Mouse (Mus musculus) testis, postnatal 14 days (tissue): Measurements from ENCODE around the gene Smndc1.

Experiments used
- DNase-seq: peaks from one replicate; pipeline ENCODE4 v3.0.0; 2021; ENCODE audit warnings: low spot score

Smndc1 gene

GRCm38 (mm10) chr19:53390495-53391007 lies at the start of gene Smndc1:
Gene Smndc1, minus strand, starts transcription at chr19:53390578.
- DNase-seq, result peak; percentile 100

- no peak for DNase-seq
Observed at GRCm38 (mm10) chr19:53439340-53439739, 49.0 kb upstream of the Smndc1 start.

- DNase-seq, result no peak
Observed at GRCm38 (mm10) chr19:53437991-53438390, 47.6 kb upstream of the Smndc1 start.

DNA sequence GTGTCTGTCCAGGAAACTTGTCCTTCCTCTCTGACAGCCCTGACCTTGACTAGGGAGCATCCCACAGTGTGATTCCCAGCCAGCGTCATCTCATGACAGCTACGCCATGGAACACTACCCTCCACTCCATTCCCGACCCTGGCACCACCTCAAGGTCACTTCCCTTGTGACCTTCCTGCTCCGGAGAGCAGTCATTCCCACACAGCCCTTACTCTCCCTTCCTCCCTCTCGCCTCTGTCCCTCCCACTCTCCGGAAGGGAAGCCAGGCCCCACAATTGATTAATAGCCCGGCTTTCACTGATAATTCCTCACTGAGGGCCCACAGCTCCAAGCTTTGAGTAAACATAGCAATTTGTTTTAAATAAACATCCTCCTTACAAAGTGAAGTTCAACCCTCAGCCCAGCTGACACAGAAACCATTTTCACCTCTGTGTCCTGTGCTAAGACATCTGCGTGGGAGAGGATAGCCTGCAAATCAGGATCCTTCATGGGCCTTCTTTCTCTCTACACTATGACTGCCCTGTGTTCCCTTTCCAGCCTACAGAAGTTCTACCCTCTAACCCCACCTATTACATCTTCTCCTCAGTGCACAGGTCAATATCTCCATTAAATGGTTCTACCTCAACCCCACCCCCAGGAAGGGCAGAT lies 47.1 kb upstream of the Smndc1 start:
- DNase-seq, result peak; percentile 79

- DNase-seq, result no peak
Observed at GRCm38 (mm10) chr19:53433949-53434689, 43.7 kb upstream of the Smndc1 start.

GRCm38 (mm10) chr19:53431003-53431402 lies 40.6 kb upstream of the Smndc1 start:
- no peak for DNase-seq

DNA sequence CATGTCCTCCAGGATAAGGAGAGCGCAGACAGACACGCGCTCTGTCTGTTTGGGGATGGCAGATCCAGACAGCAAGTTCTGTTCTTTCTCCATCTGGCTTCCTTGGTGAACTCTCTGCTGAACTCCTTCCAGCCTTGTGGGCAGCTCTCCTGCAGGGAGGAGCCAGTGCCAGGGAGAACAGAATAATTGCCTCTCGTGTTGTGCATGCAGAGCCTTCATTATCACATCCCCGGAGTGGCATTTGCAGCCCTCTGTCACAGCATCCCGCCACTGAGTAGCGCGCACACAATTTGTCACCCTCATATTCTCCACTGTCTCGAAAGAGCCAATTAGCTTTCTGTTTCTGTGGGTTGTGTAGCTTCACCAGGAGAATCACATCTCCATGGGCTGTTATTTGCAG lies 40.0 kb upstream of the Smndc1 start:
- no peak for DNase-seq

GRCm38 (mm10) chr19:53427817-53428216 lies 37.4 kb upstream of the Smndc1 start:
- no peak for DNase-seq

- no peak for DNase-seq
Observed at GRCm38 (mm10) chr19:53427346-53427745, 37.0 kb upstream of the Smndc1 start.

DNA sequence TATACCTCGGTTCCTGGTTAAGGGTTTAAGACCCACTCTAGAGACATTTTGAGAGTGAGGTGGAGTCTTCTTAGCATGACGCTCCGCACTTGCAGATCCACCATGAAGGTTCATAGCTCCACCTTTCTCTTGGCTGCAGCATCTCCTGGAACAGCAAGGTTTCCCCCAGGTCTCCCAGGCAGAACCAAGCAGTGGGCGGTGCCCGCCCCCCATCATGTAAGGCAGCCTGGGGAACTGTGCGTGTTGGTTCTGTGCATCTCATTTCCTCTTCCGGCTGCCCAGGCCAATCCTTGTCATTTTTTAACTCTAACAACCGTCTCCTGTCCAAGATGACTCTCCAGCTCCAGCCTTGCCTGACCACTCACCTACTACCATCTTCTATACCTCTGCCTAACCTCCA lies 35.4 kb upstream of the Smndc1 start:
- DNase-seq, result no peak

DNA sequence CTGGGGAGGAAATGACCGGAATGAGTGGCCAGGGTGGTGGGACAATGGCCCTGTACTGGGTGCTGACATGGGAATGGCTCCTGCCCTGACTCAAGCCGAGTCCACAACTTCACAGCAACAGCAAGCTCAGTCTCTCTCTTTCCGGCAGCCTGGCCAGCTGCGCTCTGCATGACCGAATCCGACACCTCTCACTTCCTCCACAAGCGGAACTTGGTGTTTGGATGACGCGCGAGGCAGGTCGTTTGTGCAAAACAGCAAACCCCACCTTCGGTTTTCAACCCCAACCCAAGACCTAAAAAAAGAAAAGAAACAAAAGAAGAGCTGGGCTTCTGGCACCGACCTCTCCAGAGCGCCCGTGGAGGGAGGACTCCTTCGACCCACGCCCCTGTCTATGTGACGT lies 34.3 kb upstream of the Smndc1 start:
- DNase-seq, result no peak

- no peak for DNase-seq
Observed at GRCm38 (mm10) chr19:53423816-53424465, 33.6 kb upstream of the Smndc1 start.

DNA sequence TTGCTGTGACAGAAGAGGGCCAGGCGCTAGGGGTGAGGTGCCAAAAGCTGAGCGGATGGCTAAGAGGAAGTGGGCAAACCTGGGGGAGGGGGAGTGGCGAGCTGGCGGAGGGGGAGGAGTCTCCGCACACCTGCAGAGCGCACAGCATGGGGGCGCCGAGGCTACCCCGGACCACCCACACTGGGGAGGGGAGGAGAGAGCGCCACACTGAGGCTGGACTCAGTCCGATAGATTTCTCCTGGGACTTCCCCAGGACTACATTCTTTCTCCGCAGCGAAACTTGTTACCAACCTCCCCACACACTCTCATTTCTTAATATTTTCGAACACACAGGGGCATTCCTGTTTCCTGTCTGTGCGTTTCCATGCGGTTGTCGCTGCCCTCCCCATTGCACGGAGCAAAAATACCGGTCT lies 33.0 kb upstream of the Smndc1 start:
- no peak for DNase-seq

GRCm38 (mm10) chr19:53422358-53423308 lies 32.3 kb upstream of the Smndc1 start:
- DNase-seq, result no peak

GRCm38 (mm10) chr19:53421583-53422188 lies 31.3 kb upstream of the Smndc1 start:
- no peak for DNase-seq

- peak; percentile 64 for DNase-seq
Observed at GRCm38 (mm10) chr19:53420924-53421582, 30.7 kb upstream of the Smndc1 start.

GRCm38 (mm10) chr19:53419834-53420233 lies 29.5 kb upstream of the Smndc1 start:
- peak; percentile 57 for DNase-seq

DNA sequence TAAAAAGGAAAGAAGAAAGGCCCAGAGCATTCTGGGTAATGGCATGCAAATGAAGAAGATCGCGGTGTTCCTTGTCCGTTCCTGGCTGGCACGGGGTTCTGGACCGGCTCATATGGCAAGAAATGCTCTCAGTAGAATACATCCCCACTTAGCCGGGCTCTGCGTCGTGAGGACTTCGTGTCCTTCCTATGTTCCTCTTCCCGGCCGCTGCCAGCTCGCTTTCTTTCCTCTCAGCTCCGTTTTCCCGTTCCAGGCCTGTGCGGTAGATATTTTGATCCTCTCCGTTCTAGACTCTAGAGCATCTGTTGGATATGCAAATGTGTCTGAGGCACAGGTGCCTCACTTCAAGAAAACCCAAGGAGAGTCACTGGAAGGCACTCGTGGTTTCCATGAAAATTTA lies 24.8 kb upstream of the Smndc1 start:
- DNase-seq, result peak; percentile 42

DNA sequence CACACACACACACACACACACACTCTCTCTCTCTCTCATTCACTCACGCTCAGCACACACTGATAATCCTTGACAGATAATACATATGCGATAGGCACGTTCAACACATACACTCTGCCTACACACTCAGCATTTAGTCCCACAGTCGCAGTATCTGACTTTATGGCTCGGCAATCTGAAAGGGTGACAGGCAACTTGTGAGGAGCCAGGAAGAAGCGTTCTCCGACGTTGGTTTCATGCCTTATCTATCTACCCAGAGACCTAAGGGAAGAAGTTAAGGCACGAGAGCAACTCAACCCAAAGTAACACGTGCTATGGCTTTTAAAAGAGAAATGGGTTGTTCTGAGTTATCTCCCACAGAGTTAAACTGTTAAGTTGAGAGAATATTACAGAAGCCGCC lies 24.3 kb upstream of the Smndc1 start:
- DNase-seq, result no peak

GRCm38 (mm10) chr19:53413617-53414380 lies 23.4 kb upstream of the Smndc1 start:
- no peak for DNase-seq
